Mouse (Mus musculus) olfactory bulb, adult 2 months (tissue): ENCODE results near the gene Zfp704.

Experiments
- CTCF ChIP-seq: fragments of 200-500 bp; IDR thresholded peaks from 2 replicates; pipeline ENCODE4 v1.5.1; 2012; ENCODE audit warnings: low read depth, mild to moderate bottlenecking, low read length, moderate library complexity; ENCODE audit not compliant: insufficient read depth
- POLR2A ChIP-seq: fragments of 200-500 bp; IDR thresholded peaks from 2 replicates; pipeline ENCODE4 v1.6.1; 2012; ENCODE audit warnings: mild to moderate bottlenecking, low read depth, low read length, moderate library complexity; ENCODE audit not compliant: insufficient read depth

- peak; percentile 22; the same call in 1 of the 2 replicates for TF ChIP-seq CTCF
- peak; percentile 50; the same call in 1 of the 2 replicates for TF ChIP-seq POLR2A
Observed at GRCm38 (mm10) chr3:9609581-9610341, at the start of gene Zfp704.
